Mouse (Mus musculus) thymus, adult 2 months (tissue): ENCODE measurements around the gene RPS10-NUDT3.

Experiments
- CTCF ChIP-seq: fragments of 200-500 bp; IDR thresholded peaks from 2 replicates; pipeline ENCODE4 v1.5.1; 2012; ENCODE audit warnings: mild to moderate bottlenecking, control low read depth, low read length, moderate library complexity, borderline replicate concordance; ENCODE audit not compliant: control insufficient read depth, poor library complexity, insufficient read depth; ENCODE audit errors: extremely low read depth
- POLR2A ChIP-seq: fragments of 200-500 bp; IDR thresholded peaks from 2 replicates; pipeline ENCODE4 v1.6.1; 2012; ENCODE audit warnings: mild to moderate bottlenecking, low read length, control low read depth, moderate library complexity; ENCODE audit not compliant: control insufficient read depth, poor library complexity, insufficient read depth; ENCODE audit errors: extremely low read depth

DNA sequence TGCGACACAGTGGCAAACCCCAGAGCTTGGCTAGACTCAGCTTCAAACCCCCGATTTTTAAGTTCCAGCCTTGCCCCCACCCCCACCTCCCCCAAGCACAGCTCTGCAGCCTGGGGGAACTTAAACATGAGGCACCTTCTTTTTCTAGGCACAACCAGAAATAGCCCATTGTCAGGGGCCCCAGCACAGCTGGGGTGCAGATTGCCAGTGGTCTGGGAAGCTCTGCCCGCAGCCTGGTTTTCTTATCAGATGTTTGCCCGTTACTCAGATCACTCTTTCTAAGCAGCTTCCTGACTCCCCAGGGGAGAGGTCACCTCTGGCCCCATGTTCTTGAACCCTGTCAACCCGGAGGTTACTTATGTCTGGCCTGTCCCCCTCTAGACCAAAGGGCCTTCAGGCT lies 21.4 kb upstream of the RPS10-NUDT3 start:
- TF ChIP-seq CTCF = no peak
- no peak for TF ChIP-seq POLR2A
